Mouse (Mus musculus) erythroid progenitor cell, adult 5-6 weeks (primary cell): ENCODE results near the gene Kcnc4. TPM values are rescaled to one million over a fixed set of nuclear protein-coding genes. Genes with fewer than 3 reads are reported as not detected.

Experiments
- ATAC-seq: replicated peaks from 2 replicates; pipeline ENCODE4 v1.8.0; 2016; ENCODE audit warnings: moderate number of reproducible peaks, mild to moderate bottlenecking, moderate TSS enrichment, inconsistent platforms; ENCODE audit not compliant: poor library complexity, low FRiP score, severe bottlenecking
- total RNA-seq, 2 experiments: library from RNA; stranded (forward) in 1 of 2; stranded (reverse) in 1 of 2; fragments of 150-400 nt in 1 of 2; fragments of 186-747, 209-891 nt in 1 of 2; gene quantifications; 2 replicates each; pipeline versions ENCODE4 v1.2.3 to v1.2.4; 2015 to 2017; ENCODE audit warnings: low replicate concordance in 2 of 2

Kcnc4 gene
- total RNA-seq, 2 experiments from 2014 or later, result not detected

- ATAC-seq, result no peak
Measured at GRCm38 (mm10) chr3:107401401-107401800, 58.0 kb downstream of the Kcnc4 start.

- ATAC-seq, result no peak
Measured at GRCm38 (mm10) chr3:107399991-107400640, 59.2 kb downstream of the Kcnc4 start.

GRCm38 (mm10) chr3:107391198-107391597 is 68.2 kb downstream of the Kcnc4 start:
- ATAC-seq, result no peak

Other genes starting within 250 kb of the Kcnc4 start
- not detected in 2 replicates for gene Cym, start 237.8 kb downstream of the Kcnc4 start, total RNA-seq (2015; ENCODE audit: low replicate concordance)
- not detected in 2 replicates for gene Cym, start 237.8 kb downstream of the Kcnc4 start, total RNA-seq (2017; ENCODE audit: low replicate concordance)
- not detected in 2 replicates for gene A630076J17Rik, start 228.9 kb downstream of the Kcnc4 start, total RNA-seq (2015; ENCODE audit: low replicate concordance)
- gene A630076J17Rik, start 228.9 kb downstream of the Kcnc4 start, total RNA-seq (2017; ENCODE audit: low replicate concordance), result not detected in 2 replicates
- gene Prok1, start 219.8 kb downstream of the Kcnc4 start, total RNA-seq (2015; ENCODE audit: low replicate concordance), result not detected in 2 replicates
- gene Prok1, start 219.8 kb downstream of the Kcnc4 start, total RNA-seq (2017; ENCODE audit: low replicate concordance), result not detected in 2 replicates
- 57.0 and 58.4 TPM in 2 replicates for gene Lamtor5, start 180.7 kb downstream of the Kcnc4 start, total RNA-seq (2015; ENCODE audit: low replicate concordance)
- 10.3 and 20.0 TPM in 2 replicates for gene Lamtor5, start 180.7 kb downstream of the Kcnc4 start, total RNA-seq (2017; ENCODE audit: low replicate concordance)
- gene Slc16a4, start 168.3 kb downstream of the Kcnc4 start, total RNA-seq (2015; ENCODE audit: low replicate concordance), result 1.4 TPM in 1 of 2 replicates, not detected in the other
- gene Slc16a4, start 168.3 kb downstream of the Kcnc4 start, total RNA-seq (2017; ENCODE audit: low replicate concordance), result 2.1 TPM in 1 of 2 replicates, not detected in the other
- 129 and 143 TPM in 2 replicates for gene Rbm15, start 125.9 kb downstream of the Kcnc4 start, total RNA-seq (2015; ENCODE audit: low replicate concordance)
- 125 and 143 TPM in 2 replicates for gene Rbm15, start 125.9 kb downstream of the Kcnc4 start, total RNA-seq (2017; ENCODE audit: low replicate concordance)
- not detected in 2 replicates for gene Slc6a17, start 58.5 kb upstream of the Kcnc4 start, total RNA-seq (2015; ENCODE audit: low replicate concordance)
- gene Slc6a17, start 58.5 kb upstream of the Kcnc4 start, total RNA-seq (2017; ENCODE audit: low replicate concordance), result not detected in 2 replicates
- not detected in 2 replicates for gene Ubl4b, start 95.5 kb upstream of the Kcnc4 start, total RNA-seq (2015; ENCODE audit: low replicate concordance)
- not detected in 2 replicates for gene Ubl4b, start 95.5 kb upstream of the Kcnc4 start, total RNA-seq (2017; ENCODE audit: low replicate concordance)
- gene Alx3, start 135.5 kb upstream of the Kcnc4 start, total RNA-seq (2015; ENCODE audit: low replicate concordance), result not detected in 2 replicates
- not detected in 2 replicates for gene Alx3, start 135.5 kb upstream of the Kcnc4 start, total RNA-seq (2017; ENCODE audit: low replicate concordance)
- not detected in 2 replicates for gene Gm10961, start 171.8 kb upstream of the Kcnc4 start, total RNA-seq (2015; ENCODE audit: low replicate concordance)
- gene Gm10961, start 171.8 kb upstream of the Kcnc4 start, total RNA-seq (2017; ENCODE audit: low replicate concordance), result not detected in 2 replicates
- gene Strip1, start 172.1 kb upstream of the Kcnc4 start, total RNA-seq (2015; ENCODE audit: low replicate concordance), result 6.5 and 9.6 TPM in 2 replicates
- 2.6 and 4.8 TPM in 2 replicates for gene Strip1, start 172.1 kb upstream of the Kcnc4 start, total RNA-seq (2017; ENCODE audit: low replicate concordance)
- 34.6 and 38.6 TPM in 2 replicates for gene Ahcyl1, start 237.0 kb upstream of the Kcnc4 start, total RNA-seq (2015; ENCODE audit: low replicate concordance)
- gene Ahcyl1, start 237.0 kb upstream of the Kcnc4 start, total RNA-seq (2017; ENCODE audit: low replicate concordance), result 29.4 and 33.7 TPM in 2 replicates